Mouse (Mus musculus) myocyte (in vitro differentiated cells): ENCODE data around the gene Syt1.

ENCODE experiments used
- CEBPB ChIP-seq: IDR thresholded peaks from 2 replicates; pipeline ENCODE4 v1.6.1; 2011; ENCODE audit warnings: mild to moderate bottlenecking, moderate library complexity; ENCODE audit not compliant: poor library complexity, insufficient read depth, severe bottlenecking
- E2F4 ChIP-seq: IDR thresholded peaks from one replicate; pipeline ENCODE4 v1.6.1; 2011; ENCODE audit warnings: mild to moderate bottlenecking, control low read depth, moderate library complexity; ENCODE audit not compliant: insufficient read depth
- MAX ChIP-seq: IDR thresholded peaks from one replicate; pipeline ENCODE4 v1.6.1; 2011; ENCODE audit warnings: low read depth, mild to moderate bottlenecking, control low read depth
- MYOD1 ChIP-seq, 3 experiments: IDR thresholded peaks; one replicate each; pipeline ENCODE4 v1.6.1; 2011; ENCODE audit warnings: control low read depth in 2 of 3, low read depth in 2 of 3, mild to moderate bottlenecking in 2 of 3, moderate library complexity in 1 of 3; ENCODE audit not compliant: insufficient read length in 2 of 3, control insufficient read depth in 1 of 3
- MYOG ChIP-seq, 3 experiments: IDR thresholded peaks; one replicate each; pipeline ENCODE4 v1.6.1; 2011; ENCODE audit warnings: control low read depth in 2 of 3, low read depth in 2 of 3, mild to moderate bottlenecking in 2 of 3; ENCODE audit not compliant: insufficient read length in 2 of 3, control insufficient read depth in 1 of 3, insufficient read depth in 1 of 3
- POLR2A ChIP-seq: IDR thresholded peaks from one replicate; pipeline ENCODE4 v1.6.1; 2011; ENCODE audit warnings: low read depth, mild to moderate bottlenecking, control low read depth, moderate library complexity; ENCODE audit not compliant: insufficient read length
- POLR2AphosphoS2 ChIP-seq: IDR thresholded peaks from one replicate; pipeline ENCODE4 v1.6.1; 2011; ENCODE audit warnings: low read depth, control low read depth; ENCODE audit not compliant: insufficient read length
- SRF ChIP-seq: IDR thresholded peaks from one replicate; pipeline ENCODE4 v1.6.1; 2011; ENCODE audit warnings: low read depth; ENCODE audit not compliant: control insufficient read depth, insufficient read length
- USF1 ChIP-seq: IDR thresholded peaks from one replicate; pipeline ENCODE4 v1.6.1; 2011; ENCODE audit warnings: low read depth, mild to moderate bottlenecking, control low read depth, moderate library complexity

DNA sequence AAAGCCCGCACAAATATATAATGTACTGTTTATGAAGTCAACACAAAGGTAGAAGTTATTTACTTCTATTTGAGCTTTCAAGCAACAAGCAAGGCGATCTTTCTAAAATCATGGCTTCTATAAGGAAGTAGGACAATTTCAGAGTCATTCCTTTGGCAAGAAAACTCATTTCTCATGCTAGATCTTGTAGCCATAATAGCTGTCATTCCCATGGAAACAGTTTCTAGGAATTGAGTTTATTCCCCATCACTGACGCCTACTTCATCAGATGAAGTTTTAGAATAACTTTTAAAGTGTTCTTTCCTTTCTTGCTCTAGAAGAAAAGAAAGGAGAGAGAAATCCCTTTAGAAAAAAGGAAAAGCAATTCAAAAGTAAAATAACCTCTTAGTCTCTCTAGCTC lies 341.8 kb downstream of the Syt1 start:
- TF ChIP-seq POLR2A, result no peak
- TF ChIP-seq USF1, result no peak
- TF ChIP-seq E2F4, result no peak
- no peak for TF ChIP-seq CEBPB
- TF ChIP-seq MYOD1 (IDR thresholded peaks at IDR 0.05; ENCODE audit: control insufficient read depth in 1 of 3, insufficient read length in 2 of 3, low read depth in 2 of 3), result no peak
- TF ChIP-seq MAX, result no peak
- TF ChIP-seq MYOG (IDR thresholded peaks at IDR 0.05; ENCODE audit: control insufficient read depth in 1 of 3, insufficient read depth in 1 of 3, insufficient read length in 2 of 3, low read depth in 2 of 3), result no peak
- TF ChIP-seq POLR2AphosphoS2, result no peak
- no peak for TF ChIP-seq SRF
